Mouse (Mus musculus) intestine, embryonic 16.5 days (tissue): ENCODE data around the gene Cog5. TPM values are rescaled to one million over a fixed set of nuclear protein-coding genes. Genes with fewer than 3 reads are reported as not detected.
"Not testable (repeated sequence)": the region's sequence is repeated elsewhere in the genome, so short reads cannot be mapped to it uniquely, and the experiment has no call there.

Source experiments
- ATAC-seq: fragments of 200-750 bp; cut with Nextera tagmentation; 2 replicates; pipeline ENCODE4 v1.8.0; 2017; ENCODE audit warnings: moderate TSS enrichment, moderate library complexity
- H3K27ac ChIP-seq: fragments of 300-500 bp; sonication (generic); 2 replicates; pipeline ENCODE4 v1.5.1; 2014; ENCODE audit warnings: mild to moderate bottlenecking, low read length
- H3K27me3 ChIP-seq: fragments of 300-500 bp; sonication (generic); replicated peaks from 2 replicates; pipeline ENCODE4 v1.6.1; 2014; ENCODE audit warnings: low read length, control low read depth, mixed read lengths; ENCODE audit not compliant: control insufficient read depth, insufficient read depth
- H3K36me3 ChIP-seq: fragments of 300-500 bp; sonication (generic); 2 replicates; pipeline ENCODE4 v1.6.1; 2014; ENCODE audit warnings: low read length, control low read depth; ENCODE audit not compliant: control insufficient read depth, insufficient read depth
- H3K4me1 ChIP-seq: fragments of 300-500 bp; sonication (generic); 2 replicates; pipeline ENCODE4 v1.6.1; 2014; ENCODE audit warnings: low read length, control low read depth, mixed read lengths; ENCODE audit not compliant: control insufficient read depth, insufficient read depth
- H3K4me2 ChIP-seq: fragments of 300-500 bp; sonication (generic); 2 replicates; pipeline ENCODE4 v1.6.1; 2014; ENCODE audit warnings: low read depth, low read length, control low read depth
- H3K4me3 ChIP-seq: fragments of 300-500 bp; sonication (generic); 2 replicates; pipeline ENCODE4 v1.5.1; 2014; ENCODE audit warnings: mild to moderate bottlenecking, low read length
- H3K9ac ChIP-seq: fragments of 300-500 bp; sonication (generic); 2 replicates; pipeline ENCODE4 v1.6.1; 2014; ENCODE audit warnings: low read depth, low read length
- H3K9me3 ChIP-seq: fragments of 300-500 bp; sonication (generic); 2 replicates; pipeline ENCODE4 v1.6.1; 2016; ENCODE audit warnings: low read length, control low read depth; ENCODE audit not compliant: control insufficient read depth
- WGBS: fragments of 180-500 bp; shearing (Covaris S2); extraction: QIAGEN DNeasy Blood & Tissue Kit; methylation state at CpG from one replicate; pipeline ENCODE4 v1.1.7; 2014; 5-methylcytosine and 5-hydroxymethylcytosine counted together
- polyA plus RNA-seq: library from polyadenylated mRNA; unstranded; fragments of >200 nt; fragmentation: Nextera tagmentation; extraction: Ambion mirVana; gene quantifications from 2 replicates; pipeline ENCODE4 v1.2.1, GENCODE M21; 2015

The Cog5 gene
- 20.6 and 22.7 TPM in 2 replicates for polyA plus RNA-seq

DNA sequence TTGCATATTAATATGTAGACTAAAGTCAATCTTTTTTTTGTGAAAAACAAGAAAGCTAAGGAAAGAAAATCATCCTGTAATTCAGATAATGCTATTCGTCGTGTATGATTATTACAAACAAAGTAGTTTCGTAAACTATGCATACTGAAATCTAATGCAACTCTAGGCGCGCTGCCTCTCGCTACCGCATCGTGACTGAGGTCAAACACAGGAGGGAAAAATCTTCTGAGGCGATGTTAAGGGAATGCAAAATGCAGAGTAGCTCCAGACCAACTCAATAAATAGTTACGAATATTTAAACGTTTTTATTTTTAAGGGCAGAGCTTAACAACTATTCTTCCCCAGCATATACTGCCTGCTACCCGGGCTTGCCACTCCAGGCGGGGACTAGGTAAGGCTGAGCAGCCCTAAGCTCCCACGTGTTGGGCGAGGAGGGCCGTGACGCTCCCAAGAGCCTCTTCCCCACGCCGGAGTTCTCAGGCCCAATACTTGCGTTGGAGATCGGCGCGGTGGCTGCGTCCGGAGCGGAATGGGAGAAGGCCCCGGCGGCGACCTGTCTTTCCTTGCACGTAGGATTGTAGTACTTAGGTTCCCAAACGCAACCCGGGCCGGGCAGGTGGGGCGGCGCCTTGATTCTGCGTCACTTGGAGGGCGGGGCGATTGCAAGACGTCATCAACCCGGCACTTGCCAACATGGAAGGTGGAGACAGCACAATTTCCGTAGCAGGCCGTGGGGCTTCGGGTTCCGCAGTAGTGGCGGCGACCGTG lies at the start of gene Cog5, which contains the start of gene Dus4l:
Cog5 (plus strand) TSS at position 673 of the 768 bp plus-strand sequence.
Dus4l (minus strand) TSS at position 630 of the 768 bp plus-strand sequence.
- H3K4me2 ChIP-seq, result peak within 1 kb of the TSS; percentile 77
- ATAC-seq, result peak; percentile 96
- H3K9ac ChIP-seq, result peak within 1 kb of the TSS; percentile 86
- H3K4me3 ChIP-seq, result peak within 1 kb of the TSS; percentile 88
- WGBS, result under 1% methylated on average over 47 of the region's 47 CpGs
- no peaks in the 10 kb centered on the region for H3K27me3 ChIP-seq
- no peaks in the 10 kb centered on the region for H3K36me3 ChIP-seq
- peak within 1 kb of the TSS; percentile 85 for H3K27ac ChIP-seq
- H3K4me1 ChIP-seq, result peaks cover 6% of the 10 kb centered on the region
- no peaks in the 10 kb centered on the region for H3K9me3 ChIP-seq

DNA sequence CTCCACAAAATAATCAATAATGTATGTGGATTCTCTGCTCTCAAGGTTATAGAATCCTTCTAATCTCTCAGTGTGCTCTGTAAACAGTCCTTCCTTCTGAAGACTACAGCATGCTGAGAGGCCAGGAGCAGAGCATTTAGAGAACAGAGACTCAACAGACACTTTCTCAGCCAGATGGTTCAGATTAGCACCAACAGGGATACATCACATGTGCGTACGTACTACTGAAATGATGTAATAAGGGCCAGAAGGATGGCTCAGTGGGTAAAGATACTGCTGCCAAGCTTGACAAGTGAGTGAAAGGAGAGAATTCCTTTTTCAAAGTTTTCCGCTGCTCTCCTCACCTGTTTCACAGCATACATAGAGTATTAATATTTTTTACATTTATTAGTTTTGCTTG lies 49.8 kb upstream of the Cog5 start:
- Histone ChIP-seq H3K9me3 (no peaks in the 10 kb centered on the region), H3K4me1 (no peaks in the 10 kb centered on the region), H3K27me3 (no peaks in the 10 kb centered on the region), H3K4me3 (no peak overlapping the region), H3K4me2 (no peak overlapping the region), H3K27ac (no peak overlapping the region), H3K36me3 (no peaks in the 10 kb centered on the region), H3K9ac (no peak overlapping the region)
- ATAC-seq, result no peak
- WGBS, result 74% methylated on average over 3 of the region's 3 CpGs

DNA sequence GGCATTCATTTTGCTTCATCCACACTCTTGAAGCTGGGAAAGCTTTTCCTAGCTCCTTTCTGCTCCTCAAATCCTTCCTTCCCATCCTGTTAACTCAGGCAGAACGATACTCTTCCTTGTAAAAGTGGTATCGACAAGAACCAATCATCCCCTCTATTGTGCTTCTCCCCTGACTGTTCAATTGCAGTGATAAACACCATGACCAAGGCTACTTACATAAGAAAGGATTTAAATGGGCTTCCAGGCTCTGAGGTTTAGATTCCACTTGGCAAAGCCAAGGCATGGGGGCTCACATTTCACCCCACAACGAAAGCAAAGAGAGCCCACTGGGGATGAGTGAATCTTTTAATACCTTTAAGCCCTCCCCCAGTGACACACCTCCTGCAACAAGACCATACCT lies 46.5 kb upstream of the Cog5 start:
- Histone ChIP-seq H3K27ac (no peak overlapping the region), H3K4me1 (no peaks in the 10 kb centered on the region), H3K9ac (no peak overlapping the region), H3K36me3 (no peaks in the 10 kb centered on the region), H3K4me2 (no peak overlapping the region), H3K9me3 (no peaks in the 10 kb centered on the region), H3K27me3 (no peaks in the 10 kb centered on the region), H3K4me3 (no peak overlapping the region)
- no peak for ATAC-seq
- WGBS, result 52% methylated on average over 3 of the region's 3 CpGs

DNA sequence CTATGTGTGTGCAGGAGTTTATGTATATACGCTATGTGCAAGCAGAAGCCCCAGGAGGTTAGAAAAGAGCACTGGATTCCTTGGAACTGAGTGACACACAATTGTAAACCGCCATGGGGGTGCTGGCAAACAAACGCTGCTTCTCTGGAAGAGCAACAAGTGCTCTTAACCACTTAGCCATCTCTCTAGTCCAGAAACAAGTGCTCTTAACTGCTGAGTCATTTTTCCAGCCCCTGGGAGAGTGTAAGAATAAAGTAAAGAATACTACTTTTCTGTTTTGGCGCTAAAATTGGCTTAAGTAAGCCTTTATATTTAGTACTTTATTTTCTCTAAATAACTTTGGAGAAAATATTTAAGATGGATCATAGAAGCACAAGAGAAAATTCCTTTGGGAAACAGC lies 41.3 kb upstream of the Cog5 start:
- H3K9me3 ChIP-seq, result no peaks in the 10 kb centered on the region
- no peak for ATAC-seq
- WGBS, result 60% methylated on average over 4 of the region's 4 CpGs

DNA sequence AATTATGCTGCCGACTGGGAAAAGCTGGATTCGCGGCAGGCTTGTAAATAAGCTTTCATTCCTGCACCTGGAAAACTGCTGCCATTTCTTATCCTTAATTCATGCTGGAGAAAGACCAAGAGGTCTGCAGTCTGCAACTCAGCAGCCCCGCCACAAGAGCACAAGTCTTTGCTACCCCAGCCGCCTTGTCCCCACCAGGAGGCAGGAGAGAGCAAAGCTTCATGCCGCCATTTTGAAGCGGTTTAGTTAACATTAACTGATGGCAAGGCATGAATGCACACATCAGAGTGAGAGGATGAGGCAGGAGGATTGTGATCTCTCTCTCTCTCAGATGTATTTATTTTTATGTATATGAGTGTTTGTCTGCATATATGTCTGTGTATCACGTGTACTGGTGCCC lies 34.6 kb upstream of the Cog5 start:
- H3K4me1 ChIP-seq, result no peaks in the 10 kb centered on the region
- ATAC-seq, result no peak
- WGBS, result 62% methylated on average over 8 of the region's 8 CpGs
- H3K36me3 ChIP-seq, result no peaks in the 10 kb centered on the region
- H3K9ac ChIP-seq, result no peak overlapping the region
- no peak overlapping the region for H3K27ac ChIP-seq
- no peak overlapping the region for H3K4me3 ChIP-seq
- H3K9me3 ChIP-seq, result no peaks in the 10 kb centered on the region
- H3K4me2 ChIP-seq, result no peak overlapping the region
- no peaks in the 10 kb centered on the region for H3K27me3 ChIP-seq

More for the DNA sequence above, 41.3 kb upstream of the Cog5 start:
- Histone ChIP-seq H3K9ac (no peak overlapping the region), H3K27ac (no peak overlapping the region), H3K4me2 (no peak overlapping the region), H3K4me1 (no peaks in the 10 kb centered on the region), H3K4me3 (no peak overlapping the region), H3K27me3 (no peaks in the 10 kb centered on the region), H3K36me3 (no peaks in the 10 kb centered on the region)

DNA sequence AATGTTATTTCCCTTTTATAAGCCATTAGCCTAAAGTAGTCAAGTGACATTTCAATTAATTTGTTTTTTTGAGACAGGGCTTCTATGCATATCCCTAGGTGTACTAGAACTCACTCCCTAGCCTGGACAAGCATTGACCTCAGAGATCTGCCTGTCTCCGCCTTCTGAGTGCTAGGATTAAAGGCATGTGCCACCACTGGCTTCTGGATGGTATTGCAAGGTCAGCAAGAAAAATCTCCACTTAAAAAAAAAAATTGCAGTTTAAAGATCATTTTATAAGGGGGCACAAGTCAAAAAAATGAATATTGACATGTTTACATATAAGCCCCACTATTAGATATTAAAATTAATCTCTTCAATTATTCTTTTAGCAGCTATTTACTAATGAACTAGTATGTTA lies 29.7 kb upstream of the Cog5 start:
- H3K9ac ChIP-seq, result no peak overlapping the region
- H3K4me3 ChIP-seq, result no peak overlapping the region
- WGBS, result 97% methylated on average over 1 of the region's 1 CpGs
- no peaks in the 10 kb centered on the region for H3K27me3 ChIP-seq
- H3K36me3 ChIP-seq, result no peaks in the 10 kb centered on the region
- H3K27ac ChIP-seq, result no peak overlapping the region
- H3K4me2 ChIP-seq, result no peak overlapping the region
- no peaks in the 10 kb centered on the region for H3K9me3 ChIP-seq
- H3K4me1 ChIP-seq, result no peaks in the 10 kb centered on the region
- no peak for ATAC-seq

DNA sequence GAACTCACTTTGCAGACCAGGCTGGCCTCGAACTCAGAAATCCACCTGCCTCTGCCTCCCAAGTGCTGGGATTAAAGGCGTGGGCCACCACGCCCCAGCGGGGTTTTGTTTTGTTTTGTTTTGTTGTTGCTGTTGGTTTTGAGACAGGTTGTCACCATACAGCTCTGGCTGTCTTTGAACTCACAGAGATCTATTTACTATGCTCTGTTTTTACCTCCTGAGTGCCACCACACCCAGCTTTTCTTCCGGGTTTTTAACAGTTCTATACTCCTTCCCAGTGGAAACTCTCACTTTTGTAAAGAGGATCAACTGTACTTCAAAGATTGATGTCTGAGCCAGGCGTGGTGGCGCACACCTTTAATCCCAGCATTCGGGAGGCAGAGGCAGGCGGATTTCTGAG lies 26.3 kb upstream of the Cog5 start:
- not testable (repeated sequence) for H3K4me1 ChIP-seq, H3K9me3 ChIP-seq, ATAC-seq, H3K4me2 ChIP-seq, H3K4me3 ChIP-seq, H3K9ac ChIP-seq, H3K36me3 ChIP-seq, H3K27ac ChIP-seq, H3K27me3 ChIP-seq
- 94% methylated on average over 9 of the region's 9 CpGs for WGBS

DNA sequence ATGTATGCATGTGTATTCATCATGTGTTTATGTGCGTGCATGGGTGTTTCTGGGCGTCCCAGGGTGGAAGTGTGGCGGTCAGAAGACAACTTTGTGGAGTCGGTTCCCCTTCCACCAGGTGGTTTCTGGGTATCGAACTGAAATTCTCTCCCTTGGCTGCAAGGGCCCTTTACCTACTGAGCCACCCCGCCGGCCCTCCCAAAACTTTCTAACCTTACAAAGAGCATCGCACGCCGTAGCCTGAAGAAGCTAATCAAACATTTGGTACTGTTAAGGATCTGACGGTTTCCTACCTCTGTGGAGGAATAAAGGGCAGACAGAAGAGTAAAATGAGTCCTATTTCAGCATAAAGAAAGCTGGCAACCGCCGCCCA lies 20.7 kb upstream of the Cog5 start:
- WGBS, result 6% methylated on average over 13 of the region's 13 CpGs

DNA sequence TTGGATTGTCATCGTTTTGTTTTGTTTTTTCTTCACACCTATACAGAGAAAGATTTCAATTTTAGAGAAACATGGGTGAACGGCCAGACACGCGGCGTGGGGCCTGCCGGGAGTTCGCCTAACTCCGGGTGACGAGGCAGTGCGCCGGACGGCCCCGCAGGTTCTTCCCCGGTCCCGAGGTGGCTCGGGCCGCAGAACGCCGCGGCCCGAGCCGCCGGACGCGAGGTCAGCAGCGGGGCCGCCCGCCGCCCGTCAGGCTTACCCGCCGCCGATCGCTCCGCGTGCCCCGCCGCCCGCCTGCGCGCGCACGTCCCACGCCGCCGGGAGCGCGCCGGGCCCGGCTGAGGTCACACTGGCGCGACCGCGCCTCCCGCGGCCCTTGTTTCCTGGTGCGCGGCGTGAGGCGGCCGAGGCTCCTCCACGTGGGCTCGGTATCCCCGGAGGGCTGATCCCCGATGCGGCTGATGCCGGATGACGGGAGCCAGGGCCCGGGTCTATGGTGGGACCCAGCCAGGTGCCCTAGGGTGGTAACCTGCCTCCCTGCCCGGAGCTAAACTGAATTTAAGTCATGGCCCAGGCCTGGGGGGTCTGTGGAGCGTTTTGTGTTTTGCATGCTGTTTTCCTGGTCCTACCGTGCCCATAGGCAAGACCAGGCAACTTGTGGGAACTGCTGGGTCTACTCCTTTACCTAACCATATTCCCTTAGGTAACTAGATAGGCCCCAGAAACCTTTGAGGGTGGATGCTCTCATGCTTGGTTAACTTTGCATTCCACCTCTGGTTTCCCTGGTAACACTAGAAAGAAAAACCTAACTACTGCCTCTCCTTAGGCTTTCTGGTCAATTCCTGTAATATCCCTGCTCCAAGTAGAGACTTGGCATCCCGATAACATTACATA lies 20.1 kb upstream of the Cog5 start, which contains the start of gene Bcap29:
Bcap29 (minus strand) TSS at position 316 of the 897 bp plus-strand sequence.
- no peaks in the 10 kb centered on the region for H3K27me3 ChIP-seq
- H3K4me3 ChIP-seq, result peak within 1 kb of the TSS; percentile 67
- no peaks in the 10 kb centered on the region for H3K36me3 ChIP-seq
- WGBS, result 2% methylated on average over 73 of the region's 73 CpGs
- H3K9me3 ChIP-seq, result no peaks in the 10 kb centered on the region
- ATAC-seq, result peak; percentile 91
- peak within 1 kb of the TSS; percentile 95 for H3K4me2 ChIP-seq
- H3K9ac ChIP-seq, result peak within 1 kb of the TSS; percentile 91
- peak within 1 kb of the TSS; percentile 45 for H3K27ac ChIP-seq
- H3K4me1 ChIP-seq, result no peaks in the 10 kb centered on the region

More for the DNA sequence above, 20.7 kb upstream of the Cog5 start:
- Histone ChIP-seq H3K4me3 (peak overlapping the region; percentile 67), H3K9me3 (no peaks in the 10 kb centered on the region), H3K27ac (peak overlapping the region; percentile 45), H3K4me2 (peak overlapping the region; percentile 95), H3K9ac (peak overlapping the region; percentile 91), H3K4me1 (no peaks in the 10 kb centered on the region), H3K36me3 (no peaks in the 10 kb centered on the region), H3K27me3 (no peaks in the 10 kb centered on the region)
- ATAC-seq, result peak; percentile 60
